Comparison of ENCODE assay signal across 18 mouse cellular contexts in the genomic region with DNA sequence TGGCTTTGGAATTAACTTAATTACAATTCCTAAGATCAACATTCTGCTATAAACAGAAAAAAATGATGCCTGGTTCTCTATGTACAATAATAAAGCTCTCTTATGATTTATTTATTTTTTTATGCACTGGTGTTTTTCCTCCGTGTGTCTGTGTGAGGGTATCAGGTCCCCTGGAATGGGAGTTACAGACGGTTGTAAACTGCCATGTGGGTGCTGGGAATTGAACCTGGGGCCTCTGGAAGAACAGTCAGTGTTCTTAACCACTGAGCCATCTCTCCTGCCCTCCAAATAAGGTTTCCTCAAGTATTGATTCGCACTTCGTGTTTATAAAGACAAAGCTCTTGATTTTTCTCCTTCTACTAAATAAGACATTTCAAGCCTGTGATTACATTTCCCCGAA.
"Had no signal": no experiment of that assay in that cellular context is flagged by ENCODE, and none has a peak within 500 bp of the region (broad histone marks: within the 10 kb centered on the region; RNA-seq: fewer than 3 reads in every experiment).

No protein-coding gene starts in this region.

- H3K9me3 ChIP-seq: midbrain, embryonic 10.5 days; midbrain, embryonic 13.5 days; midbrain, embryonic 15.5 days; neural tube, embryonic 13.5 days; neural tube, embryonic 15.5 days had no signal

- ATAC-seq: midbrain, embryonic 13.5 days; midbrain, embryonic 15.5 days had no signal

- H3K4me2 ChIP-seq: lung, embryonic 14.5 days; midbrain, embryonic 13.5 days; midbrain, embryonic 15.5 days; neural tube, embryonic 13.5 days; neural tube, embryonic 15.5 days had no signal

- H3K4me1 ChIP-seq: midbrain, embryonic 13.5 days; midbrain, embryonic 15.5 days; neural tube, embryonic 15.5 days had no signal

- H3K27ac ChIP-seq: midbrain, embryonic 10.5 days; midbrain, embryonic 13.5 days; midbrain, embryonic 15.5 days; neural tube, embryonic 13.5 days; neural tube, embryonic 15.5 days had no signal

- DNase-seq: lung, adult 18-20 months; lung, embryonic 14.5 days; lung, postnatal 10 days; lung, postnatal 4 days; retina, postnatal 1 day; right cerebral cortex, adult 18-20 months; right cerebral cortex, postnatal 25 days; right cerebral cortex, postnatal 4 days; spleen, adult 18-20 months; thymus, adult 18-20 months; thymus, postnatal 14 days; thymus, postnatal 36 days had no signal

- H3K36me3 ChIP-seq: midbrain, embryonic 10.5 days; midbrain, embryonic 13.5 days; midbrain, embryonic 15.5 days; neural tube, embryonic 13.5 days; neural tube, embryonic 15.5 days had no signal

- H3K4me3 ChIP-seq: midbrain, embryonic 10.5 days; midbrain, embryonic 13.5 days; midbrain, embryonic 15.5 days; myocyte; neural tube, embryonic 13.5 days; neural tube, embryonic 15.5 days had no signal

- H3K9ac ChIP-seq: lung, embryonic 14.5 days; midbrain, embryonic 13.5 days; midbrain, embryonic 15.5 days; neural tube, embryonic 13.5 days; neural tube, embryonic 15.5 days had no signal

- H3K27me3 ChIP-seq: midbrain, embryonic 13.5 days; midbrain, embryonic 15.5 days; neural tube, embryonic 13.5 days; neural tube, embryonic 15.5 days had no signal
